Mouse (Mus musculus) liver, postnatal 0 days (tissue): ENCODE data around the gene Stx4a.
A peak's percentile ranks its signal among the peaks of the same experiment; 100 is the strongest.

Source experiments
- CTCF ChIP-seq: sonication (generic); IDR thresholded peaks from 2 replicates; pipeline ENCODE4 v1.5.1; 2016; ENCODE audit warnings: antibody characterized with exemption, low read depth
- EP300 ChIP-seq: IDR thresholded peaks from 2 replicates; pipeline ENCODE4 v1.6.1; 2016; ENCODE audit warnings: antibody characterized with exemption, low read depth, mild to moderate bottlenecking

DNA sequence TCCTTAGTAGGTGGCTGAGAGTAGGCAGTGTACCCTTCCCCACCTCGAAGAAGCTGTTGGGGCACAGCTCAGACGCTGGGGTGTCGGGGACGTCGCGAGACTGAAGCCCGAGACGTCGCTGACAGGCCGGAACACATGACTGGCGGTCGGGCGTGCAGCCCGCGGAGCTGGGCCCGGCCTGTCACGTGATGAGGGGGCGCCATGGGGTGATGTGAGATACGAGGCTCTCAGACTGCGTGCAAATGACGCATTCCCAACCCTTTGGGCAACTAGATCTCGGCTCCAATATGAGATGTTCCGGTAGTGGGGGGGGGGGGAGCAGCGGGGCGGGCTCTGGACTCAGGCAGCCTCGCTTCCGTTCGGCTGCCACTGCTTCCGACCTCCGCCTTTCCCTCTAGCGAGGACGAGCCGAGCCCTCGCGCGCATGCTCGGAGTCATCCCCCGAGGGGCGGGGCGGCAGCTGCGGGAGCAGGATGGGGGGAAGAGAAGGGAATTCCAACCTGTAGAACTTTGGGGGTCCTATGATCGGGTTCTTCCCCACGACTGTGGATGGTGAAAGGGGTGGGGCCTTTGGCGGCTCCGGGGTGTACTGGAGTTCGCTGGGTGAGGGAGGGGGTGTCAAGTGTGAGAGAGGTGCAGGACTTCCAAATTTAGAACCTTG lies 17.4 kb downstream of the Stx4a start:
- TF ChIP-seq EP300, result peak; percentile 58; the same call in 1 of the 2 replicates
- no peak for TF ChIP-seq CTCF
